Mouse (Mus musculus): ENCODE results near the gene Ddi2.
"Not testable (repeated sequence)": the region's sequence is repeated elsewhere in the genome, so short reads cannot be mapped to it uniquely, and the experiment has no call there.

Gene Ddi2

GRCm38 (mm10) chr4:141722731-141723672 is at the start of gene Ddi2:
Gene Ddi2, minus strand, starts transcription at chr4:141723419.
- peak; percentile 81 for DNase-seq (ENCODE audit: low spot score)

- not testable (repeated sequence) for DNase-seq (ENCODE audit: low spot score)
These were observed 49.8 kb upstream of the Ddi2 start for GRCm38 (mm10) chr4:141773019-141773418.

- no peak for DNase-seq (ENCODE audit: low spot score)
These were observed 48.6 kb upstream of the Ddi2 start for GRCm38 (mm10) chr4:141771823-141772222.

- DNase-seq (ENCODE audit: low spot score) = no peak
These were observed 46.4 kb upstream of the Ddi2 start for GRCm38 (mm10) chr4:141769501-141770160.

GRCm38 (mm10) chr4:141767353-141768036 is 44.3 kb upstream of the Ddi2 start:
- DNase-seq (ENCODE audit: low spot score) = peak; percentile 15

GRCm38 (mm10) chr4:141766668-141767352 is 43.6 kb upstream of the Ddi2 start:
- DNase-seq (ENCODE audit: low spot score) = no peak

GRCm38 (mm10) chr4:141766316-141766667 is 43.1 kb upstream of the Ddi2 start:
- no peak for DNase-seq (ENCODE audit: low spot score)

GRCm38 (mm10) chr4:141765008-141765407 is 41.8 kb upstream of the Ddi2 start:
- no peak for DNase-seq (ENCODE audit: low spot score)

- no peak for DNase-seq (ENCODE audit: low spot score)
These were observed 40.3 kb upstream of the Ddi2 start for GRCm38 (mm10) chr4:141763476-141763875.

GRCm38 (mm10) chr4:141762102-141762598 is 38.9 kb upstream of the Ddi2 start:
- no peak for DNase-seq (ENCODE audit: low spot score)

- no peak for DNase-seq (ENCODE audit: low spot score)
These were observed 37.7 kb upstream of the Ddi2 start for GRCm38 (mm10) chr4:141760942-141761341.

- no peak for DNase-seq (ENCODE audit: low spot score)
These were observed 35.8 kb upstream of the Ddi2 start for GRCm38 (mm10) chr4:141758874-141759542.

GRCm38 (mm10) chr4:141757124-141757523 is 33.9 kb upstream of the Ddi2 start:
- no peak for DNase-seq (ENCODE audit: low spot score)

- no peak for DNase-seq (ENCODE audit: low spot score)
These were observed 32.2 kb upstream of the Ddi2 start for GRCm38 (mm10) chr4:141755375-141755930.

- no peak for DNase-seq (ENCODE audit: low spot score)
These were observed 28.8 kb upstream of the Ddi2 start for GRCm38 (mm10) chr4:141752076-141752421.

GRCm38 (mm10) chr4:141751419-141752075 is 28.3 kb upstream of the Ddi2 start:
- DNase-seq (ENCODE audit: low spot score) = no peak

- DNase-seq (ENCODE audit: low spot score) = no peak
These were observed 27.6 kb upstream of the Ddi2 start for GRCm38 (mm10) chr4:141750826-141751225.

- DNase-seq (ENCODE audit: low spot score) = no peak
These were observed 26.3 kb upstream of the Ddi2 start for GRCm38 (mm10) chr4:141749557-141749956.

- DNase-seq (ENCODE audit: low spot score) = no peak
These were observed 23.5 kb upstream of the Ddi2 start, which contains the start of gene Agmat for GRCm38 (mm10) chr4:141746578-141747346. Gene Agmat, plus strand, starts transcription at chr4:141746672.

- no peak for DNase-seq (ENCODE audit: low spot score)
These were observed 19.2 kb upstream of the Ddi2 start for GRCm38 (mm10) chr4:141742381-141742780.

Data from ovary, postnatal 14 days (tissue).